Mouse (Mus musculus) gastrocnemius, adult 8-10 months (tissue): ENCODE data around the gene Anapc15-ps. TPM values are rescaled to one million over a fixed set of nuclear protein-coding genes. Genes with fewer than 3 reads are reported as not detected.

ENCODE experiments used
- DNase-seq, 2 experiments: peaks; one replicate each; pipeline ENCODE4 v3.0.0; 2022; ENCODE audit warnings: low spot score in 2 of 2
- total RNA-seq, 4 experiments: library from RNA; stranded (reverse); gene quantifications; 2 replicates each; pipeline ENCODE4 v1.2.4; 2022

Gene Anapc15-ps
- total RNA-seq, 4 experiments from 2014 or later: not detected

DNA sequence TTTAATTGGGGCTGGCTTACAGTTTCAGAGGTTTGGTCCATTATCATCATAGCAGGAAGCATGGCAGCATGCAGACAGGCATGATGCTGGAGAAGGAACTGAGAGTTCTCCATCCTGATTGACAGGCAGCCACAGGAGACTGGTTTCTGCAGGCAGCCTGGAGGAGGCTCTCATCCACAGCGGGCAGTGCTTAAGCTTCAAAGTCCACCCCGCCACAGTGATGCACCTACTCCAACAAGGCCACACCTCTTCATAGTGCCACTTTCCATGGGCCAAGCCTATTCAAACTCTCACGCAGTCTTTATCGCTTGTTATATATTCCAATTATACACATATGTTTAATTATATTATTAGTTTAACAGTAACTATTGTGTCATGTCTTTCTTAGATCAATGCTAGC is 18.1 kb upstream of the Anapc15-ps start:
- DNase-seq: no peak

DNA sequence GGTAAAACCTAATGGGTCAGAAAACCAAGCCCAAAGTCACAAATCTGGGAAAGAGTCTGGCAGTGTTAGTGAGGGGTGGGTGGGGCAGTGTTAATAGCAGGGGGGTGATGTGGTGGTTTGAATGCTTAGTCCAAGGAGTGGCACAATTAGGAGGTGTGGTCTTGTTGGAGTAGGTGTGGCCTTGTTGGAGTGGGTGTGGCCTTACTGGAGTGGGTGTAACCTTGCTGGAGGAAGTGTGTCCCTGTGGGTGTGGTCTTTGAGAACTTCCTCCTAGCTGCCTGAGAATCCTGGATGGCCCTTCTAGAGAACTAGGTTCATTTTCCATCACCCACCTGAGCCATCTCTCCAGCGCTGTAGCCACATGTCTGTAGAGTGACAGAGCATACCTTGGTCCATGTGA is 16.6 kb upstream of the Anapc15-ps start:
- DNase-seq: no peak

DNA sequence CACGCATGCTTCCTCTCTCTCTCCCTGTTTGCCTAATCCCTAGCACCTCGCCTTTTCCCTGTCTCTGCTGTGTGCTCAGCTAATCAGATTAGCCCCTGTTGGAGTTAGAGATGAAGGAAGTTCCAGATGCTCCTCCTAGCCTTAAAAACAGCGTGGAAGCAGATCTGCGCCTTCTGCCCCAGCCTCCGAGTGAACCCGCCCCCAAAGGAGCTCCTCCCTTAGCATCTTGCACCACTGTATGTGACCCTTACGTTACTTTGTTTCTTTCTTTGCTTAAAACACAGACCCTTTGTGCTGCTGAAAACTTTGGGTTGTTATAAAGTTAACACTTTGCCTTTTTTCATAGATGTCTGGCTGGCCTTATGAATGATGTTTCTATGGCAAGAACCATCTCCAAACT is 15.8 kb upstream of the Anapc15-ps start:
- no peak for DNase-seq

DNA sequence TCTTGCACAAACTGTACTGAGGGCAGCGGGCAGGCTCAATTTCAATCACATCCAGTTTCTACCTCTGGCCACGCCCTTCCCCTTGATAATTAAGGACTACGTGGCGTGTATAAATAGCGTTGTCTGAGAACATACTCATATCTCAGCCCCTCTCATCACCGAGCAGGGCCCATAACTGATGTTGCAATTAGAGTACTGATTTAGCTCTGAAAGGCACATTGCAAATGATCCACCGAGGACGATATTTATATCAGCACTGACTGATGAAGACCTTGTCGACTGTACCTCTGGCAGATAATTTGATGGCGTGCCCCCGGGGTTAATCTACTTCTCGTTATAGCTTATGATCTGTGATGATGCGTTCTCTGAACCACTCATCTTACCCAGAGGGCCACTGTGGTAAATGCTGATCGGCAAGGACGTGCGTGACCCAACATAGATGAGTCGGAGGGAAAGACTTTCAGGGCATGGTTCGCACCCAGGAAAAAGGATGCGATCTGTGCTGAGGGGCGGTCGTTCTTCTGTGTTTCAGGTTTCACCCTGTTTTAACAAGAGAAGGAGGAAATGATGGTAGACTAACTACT is 14.4 kb upstream of the Anapc15-ps start:
- DNase-seq: peak; percentile 38 to 56

DNA sequence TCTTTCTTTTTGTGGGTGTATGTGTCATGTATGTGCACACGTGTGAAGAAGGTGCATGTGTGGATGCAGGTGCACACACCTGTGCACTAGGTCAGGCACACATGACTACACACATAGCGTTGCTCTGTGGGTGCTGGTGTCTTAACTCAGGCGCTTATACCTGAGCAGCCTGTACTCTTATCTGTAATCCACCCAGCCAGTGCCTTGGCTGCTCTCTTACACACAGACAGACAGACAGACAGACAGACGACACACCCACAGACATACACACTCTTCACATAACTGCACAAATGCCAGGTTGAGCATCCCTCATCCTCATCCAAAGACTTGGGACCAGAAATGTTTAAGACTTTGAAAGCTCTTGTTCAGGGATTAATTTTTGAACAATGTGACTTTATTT is 12.8 kb upstream of the Anapc15-ps start:
- DNase-seq: no peak

DNA sequence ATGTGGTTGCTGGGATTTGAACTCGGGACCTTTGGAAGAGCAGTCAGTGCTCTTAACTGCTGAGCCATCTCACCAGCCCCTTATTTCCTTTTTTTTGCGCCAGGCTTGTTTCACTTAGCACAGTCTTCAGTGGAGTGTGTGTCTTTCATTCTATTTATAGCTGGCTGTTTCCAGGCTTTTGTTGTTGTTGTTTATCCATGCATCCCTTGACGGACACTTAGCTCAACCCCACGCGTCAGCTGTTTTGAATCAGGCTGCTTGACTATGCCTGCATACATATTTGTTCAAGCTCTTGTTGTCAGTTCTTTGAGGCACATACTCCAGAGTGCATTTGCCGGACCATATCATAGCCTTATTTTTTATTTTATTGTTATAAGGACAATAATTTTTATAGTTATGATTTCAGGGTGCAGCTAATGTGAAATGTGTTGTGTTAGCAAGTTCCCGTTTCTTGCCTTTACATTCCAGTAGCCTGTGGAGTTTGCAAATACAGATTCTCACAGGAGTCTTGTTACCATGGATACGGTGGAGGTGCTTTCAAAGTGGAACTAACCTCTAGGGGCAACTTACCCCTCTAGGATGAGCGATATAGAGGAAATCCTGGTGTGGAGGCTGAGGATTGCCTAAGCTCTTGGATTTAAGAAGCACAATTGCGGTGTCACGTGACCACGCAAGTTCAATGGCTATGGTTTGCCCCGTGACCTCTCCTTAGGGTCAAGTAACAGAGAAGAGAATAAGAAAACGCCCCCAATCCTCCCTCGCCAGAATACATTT is 11.7 kb upstream of the Anapc15-ps start:
- DNase-seq: no peak

DNA sequence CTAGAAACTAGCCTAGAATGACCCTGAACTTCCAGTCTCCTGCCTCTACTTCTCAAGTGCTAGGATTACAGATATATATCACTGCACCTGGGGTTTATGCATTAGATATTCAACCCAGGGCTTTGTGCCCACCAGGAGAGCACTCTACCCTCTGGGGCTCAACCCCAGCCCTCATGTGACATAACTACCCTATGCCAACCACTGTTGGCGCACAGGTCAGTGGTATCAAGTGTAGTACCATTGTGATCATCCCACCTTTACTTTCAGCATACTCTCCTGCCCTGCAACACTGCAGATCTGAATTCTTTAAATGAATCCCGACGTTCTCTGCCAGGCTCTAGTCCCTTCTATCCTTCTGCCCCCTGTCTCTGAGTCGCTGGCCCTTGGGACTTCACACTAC is 11.0 kb upstream of the Anapc15-ps start:
- DNase-seq: no peak

DNA sequence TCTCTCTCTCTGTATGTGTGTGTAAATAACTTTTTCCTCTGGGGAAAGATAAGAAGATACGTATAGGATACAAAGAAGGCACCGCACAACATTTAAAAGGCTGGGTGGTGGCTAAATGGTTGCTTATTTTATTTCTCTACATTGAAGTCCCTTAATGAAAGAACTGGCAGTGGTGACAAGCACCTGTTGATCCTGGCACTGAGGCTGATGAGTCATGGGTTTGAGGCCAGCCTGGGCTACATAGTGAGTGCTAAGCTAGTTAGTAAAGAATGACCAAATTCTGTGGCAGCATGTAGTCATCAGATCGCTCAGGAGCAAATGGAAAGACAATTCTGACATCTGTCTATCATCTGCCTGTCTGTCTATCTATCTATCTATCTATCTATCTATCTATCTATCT is 10.5 kb upstream of the Anapc15-ps start:
- DNase-seq: no peak

DNA sequence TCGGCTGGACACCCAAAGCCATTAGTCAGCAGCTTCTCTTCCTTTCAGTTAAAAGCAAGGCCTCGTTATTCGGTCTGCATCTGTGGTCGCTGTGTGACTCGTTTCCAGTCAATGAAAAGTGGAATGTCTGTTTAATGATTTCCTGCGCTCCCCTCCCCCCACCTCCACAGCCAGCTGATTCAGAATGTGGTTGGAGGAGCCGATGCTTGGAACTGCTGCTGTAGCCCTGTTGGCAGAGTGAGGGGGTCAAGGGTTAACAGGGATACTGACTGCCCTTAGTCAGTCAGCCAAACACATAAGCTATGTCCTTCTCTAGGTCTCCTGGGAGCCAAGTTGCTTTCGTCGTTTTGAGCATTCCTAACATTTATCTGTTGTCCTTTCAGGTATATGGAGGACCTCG is 9.7 kb upstream of the Anapc15-ps start:
- no peak for DNase-seq

DNA sequence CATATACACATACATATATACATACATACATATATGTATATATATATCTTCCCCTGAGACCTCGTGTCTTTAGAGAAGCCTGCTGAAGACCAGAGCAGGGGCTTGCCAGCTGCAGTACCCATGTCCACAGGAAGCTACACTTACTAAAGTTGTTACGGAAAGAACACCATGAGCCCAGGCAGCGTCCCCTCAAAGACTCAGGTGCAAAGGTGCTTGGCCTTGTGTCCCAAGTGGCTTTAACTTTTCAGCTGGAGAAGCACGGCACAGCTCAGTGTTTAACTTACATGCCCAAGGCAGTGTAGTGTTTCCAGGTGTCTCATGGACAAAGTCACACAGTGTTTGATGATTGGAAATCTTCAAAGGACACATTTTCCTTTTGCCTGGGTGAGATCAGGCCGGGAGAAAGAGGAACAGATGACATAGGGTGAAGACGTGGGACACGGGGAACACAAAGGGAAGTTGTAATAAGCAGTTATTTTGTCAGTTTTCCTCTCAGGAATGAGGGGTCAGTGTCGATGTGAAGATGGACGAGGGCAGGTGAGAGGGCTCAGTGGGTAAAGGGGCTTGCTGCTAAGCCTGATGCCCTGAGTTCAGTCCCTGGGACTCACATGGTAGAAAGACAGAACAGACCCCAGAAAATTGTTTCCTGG is 9.0 kb upstream of the Anapc15-ps start:
- no peak for DNase-seq

DNA sequence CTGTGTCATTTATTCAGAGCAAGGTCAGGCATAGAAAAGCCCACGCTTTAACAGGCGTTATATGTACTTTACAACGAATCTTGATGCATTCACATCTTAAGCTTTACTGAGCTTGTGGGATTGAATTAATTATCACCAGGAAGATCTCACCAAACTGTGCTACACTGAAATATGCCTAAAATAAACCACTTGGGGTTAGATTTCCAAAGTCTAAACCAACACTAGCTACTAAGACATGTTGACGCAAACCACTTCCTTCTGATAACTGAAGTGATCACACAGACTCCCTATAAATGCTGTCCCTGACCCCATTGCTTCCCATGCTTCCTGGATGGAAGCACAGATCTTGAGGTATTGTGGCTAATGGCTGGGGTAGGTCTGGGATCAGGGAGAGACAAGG is 8.2 kb upstream of the Anapc15-ps start:
- no peak for DNase-seq

DNA sequence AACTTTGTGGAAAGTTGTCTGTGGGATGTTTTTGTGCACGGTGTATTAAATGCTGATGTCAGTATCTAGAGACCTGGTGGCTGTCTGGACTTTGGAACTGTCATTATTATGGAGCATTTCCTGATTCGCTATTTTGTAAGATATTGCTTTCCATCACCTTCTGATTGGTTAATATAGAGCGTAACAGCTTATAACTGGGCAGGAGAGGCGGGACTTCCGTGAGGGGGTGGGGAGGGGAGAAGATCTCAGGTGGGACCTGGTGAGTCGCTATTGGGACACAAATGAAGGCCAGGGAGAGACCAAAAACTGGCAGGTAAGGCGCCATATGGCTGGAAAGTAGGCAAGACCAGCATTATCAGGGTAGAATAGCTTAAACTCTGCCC is 7.8 kb upstream of the Anapc15-ps start:
- DNase-seq: no peak

DNA sequence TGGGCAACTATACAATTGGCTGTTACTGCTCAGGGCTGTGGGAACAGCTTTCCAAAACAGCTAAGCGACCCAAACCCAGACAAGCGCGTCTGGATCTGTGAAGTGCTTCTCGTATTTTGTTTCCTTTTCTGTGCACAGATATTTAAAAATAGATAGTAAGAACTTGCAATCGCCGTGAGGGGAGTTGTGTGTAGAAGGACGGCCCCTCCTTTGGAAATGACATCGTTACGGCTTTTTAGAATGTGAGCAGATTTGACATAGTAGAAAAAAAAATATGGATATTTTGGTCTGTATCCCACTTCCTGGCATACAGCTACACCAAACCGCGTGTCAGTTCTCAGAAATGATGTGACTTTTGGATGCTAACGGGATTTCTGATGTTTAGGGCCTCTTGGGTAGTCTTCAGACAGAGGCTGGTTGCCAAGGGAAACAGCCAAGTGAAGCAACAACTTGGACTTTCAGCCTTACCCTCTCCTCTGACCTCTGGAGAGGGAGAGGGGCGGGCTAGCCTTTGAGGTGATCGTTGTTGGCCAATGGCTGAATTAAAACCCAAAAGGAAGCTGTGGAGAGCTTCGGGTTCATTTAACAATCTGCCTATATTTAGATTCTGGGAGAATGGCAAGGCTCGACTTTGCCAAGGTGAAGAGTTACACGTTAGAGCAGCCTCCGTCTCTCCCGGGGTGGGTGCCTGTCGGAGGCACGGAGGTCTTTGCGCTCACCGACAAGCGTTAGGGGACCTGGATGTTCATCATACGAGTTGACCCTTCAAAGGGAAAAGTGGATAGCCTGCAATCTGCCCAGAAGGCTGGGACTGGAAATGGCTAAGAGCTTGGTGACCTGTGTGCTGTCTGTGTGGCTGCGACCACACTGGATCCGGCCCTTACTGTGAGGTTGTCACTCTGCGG is 7.2 kb upstream of the Anapc15-ps start:
- DNase-seq: peak; percentile 21 to 23

DNA sequence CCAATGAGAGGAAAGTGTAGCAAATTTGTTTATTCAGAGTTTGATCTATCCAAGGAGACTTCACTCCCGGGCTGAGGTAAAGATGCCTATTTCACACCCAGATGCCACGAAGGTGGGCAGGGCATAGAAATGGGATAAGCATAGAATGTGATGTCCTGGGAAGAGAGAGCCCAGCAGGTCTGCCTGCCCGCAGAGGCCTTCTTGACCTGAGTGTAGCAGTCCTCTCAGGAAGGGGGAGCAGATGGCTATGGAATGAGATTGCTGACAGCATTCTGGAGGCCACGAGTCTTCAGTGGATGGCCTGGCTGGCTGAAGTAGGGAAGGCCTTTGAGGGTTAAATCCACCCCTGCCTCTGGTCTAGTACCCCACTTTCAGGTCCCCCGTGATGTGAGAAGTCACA is 5.9 kb upstream of the Anapc15-ps start:
- DNase-seq: no peak

DNA sequence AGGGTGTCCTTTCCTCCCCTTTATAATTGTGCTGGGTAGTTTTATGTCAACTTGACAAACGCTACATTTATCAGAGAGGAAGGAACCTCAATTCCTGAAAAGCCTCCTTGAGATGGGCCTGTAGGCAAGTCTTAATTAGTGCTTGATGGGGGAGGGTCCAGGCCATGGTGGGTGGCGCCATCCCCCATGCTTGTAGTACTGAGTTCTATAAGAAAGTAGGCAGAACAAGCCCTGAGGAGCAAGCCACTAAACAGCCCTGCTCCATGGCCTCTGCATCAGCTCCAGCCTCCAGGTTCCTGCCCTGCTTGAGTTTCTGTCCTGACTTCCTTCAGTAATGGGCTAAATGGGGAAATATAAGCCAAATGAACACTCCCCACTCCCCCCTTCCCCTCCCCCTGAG is 5.4 kb upstream of the Anapc15-ps start:
- no peak for DNase-seq

DNA sequence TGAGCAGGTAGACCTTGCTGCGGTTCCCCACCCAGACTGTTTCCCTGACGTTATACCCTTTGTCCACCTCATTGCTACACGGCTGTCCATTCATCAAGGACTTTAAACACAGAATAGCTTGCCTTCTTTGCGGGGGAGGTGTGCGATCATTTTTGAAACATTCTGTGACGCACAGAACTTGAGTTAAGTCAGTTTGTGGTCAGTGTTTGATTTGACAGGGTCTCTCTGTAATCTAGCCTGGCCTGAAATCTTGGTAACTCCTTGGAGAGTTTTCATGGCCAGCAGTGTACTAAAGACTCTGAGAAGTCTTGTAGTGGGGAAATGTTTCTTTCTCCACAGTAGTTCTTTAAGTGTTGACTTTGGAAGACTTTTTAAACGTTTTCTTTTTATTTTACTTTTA is 5.0 kb upstream of the Anapc15-ps start:
- DNase-seq: no peak

DNA sequence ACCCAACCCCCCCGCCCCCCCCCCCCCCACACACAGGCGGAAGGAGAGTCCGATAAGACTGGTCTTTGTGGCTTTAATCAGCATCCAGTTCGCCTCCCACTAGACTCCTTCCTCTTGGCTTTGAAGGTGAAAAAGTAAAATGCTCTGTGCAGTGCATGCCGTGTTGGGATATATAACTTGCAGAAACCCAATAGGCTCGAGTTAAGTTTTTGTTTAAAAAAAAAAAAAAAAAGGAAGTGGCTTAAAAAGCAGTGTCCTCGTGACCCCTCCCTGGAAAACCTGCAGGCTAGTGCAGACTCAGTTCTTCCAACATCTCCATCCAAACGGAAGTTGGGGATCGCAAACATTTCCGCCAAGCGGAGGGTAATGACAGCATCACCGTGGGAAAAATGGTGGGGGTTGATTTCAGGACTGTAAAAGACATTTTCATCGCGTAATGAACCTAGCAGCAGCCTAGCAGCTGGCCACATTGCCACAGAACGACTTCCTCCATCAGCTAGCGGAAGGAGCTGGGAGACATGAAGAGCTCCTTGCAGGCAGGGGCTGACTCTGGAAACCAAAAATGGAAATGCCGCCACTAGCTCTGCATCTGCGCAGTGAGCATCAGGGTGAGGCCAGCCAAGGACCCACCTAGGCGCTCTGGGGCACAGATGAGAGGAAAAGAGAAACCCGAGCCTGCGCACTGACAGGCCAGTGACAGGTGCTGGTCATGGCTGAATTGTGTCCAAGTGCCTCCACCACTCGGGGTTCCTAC is 4.3 kb upstream of the Anapc15-ps start:
- peak; percentile 37 to 70 for DNase-seq

DNA sequence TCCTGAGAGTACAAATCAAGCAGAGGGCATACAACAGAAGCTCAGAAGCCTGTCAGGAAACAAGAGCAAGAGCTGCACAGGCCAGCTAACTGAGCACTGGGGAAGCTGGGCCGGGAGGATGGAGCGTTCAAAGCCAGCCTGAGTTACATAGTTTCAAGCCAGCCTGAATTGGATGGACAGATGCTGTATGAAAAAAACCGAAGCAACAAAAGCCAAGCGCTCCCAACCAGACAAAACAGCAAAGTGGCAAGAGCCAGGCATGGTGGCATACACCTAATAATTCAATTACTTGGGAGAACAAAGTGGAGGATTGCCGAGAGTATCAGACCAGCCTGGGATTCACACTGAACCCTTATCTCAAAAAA is 3.7 kb upstream of the Anapc15-ps start:
- DNase-seq: no peak

DNA sequence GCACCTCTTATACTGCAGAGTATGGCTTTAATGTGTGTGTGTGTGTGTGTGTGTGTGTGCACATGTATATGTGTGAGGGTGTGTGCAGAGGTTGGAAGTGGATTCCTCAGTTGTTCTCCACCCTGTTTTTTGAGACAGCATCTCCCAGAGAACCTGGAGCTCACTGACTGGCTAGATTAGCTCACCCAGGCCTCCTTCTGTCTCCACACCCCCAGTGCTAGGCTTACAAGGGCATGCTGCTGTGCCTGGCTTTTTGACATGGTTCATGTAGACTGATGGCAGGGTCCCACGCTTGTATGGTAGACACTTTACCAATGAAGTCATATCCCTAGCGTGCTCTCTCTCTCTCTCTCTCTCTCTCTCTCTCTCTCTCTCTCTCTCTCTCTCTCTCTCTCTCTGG is 3.1 kb upstream of the Anapc15-ps start:
- DNase-seq: no peak

DNA sequence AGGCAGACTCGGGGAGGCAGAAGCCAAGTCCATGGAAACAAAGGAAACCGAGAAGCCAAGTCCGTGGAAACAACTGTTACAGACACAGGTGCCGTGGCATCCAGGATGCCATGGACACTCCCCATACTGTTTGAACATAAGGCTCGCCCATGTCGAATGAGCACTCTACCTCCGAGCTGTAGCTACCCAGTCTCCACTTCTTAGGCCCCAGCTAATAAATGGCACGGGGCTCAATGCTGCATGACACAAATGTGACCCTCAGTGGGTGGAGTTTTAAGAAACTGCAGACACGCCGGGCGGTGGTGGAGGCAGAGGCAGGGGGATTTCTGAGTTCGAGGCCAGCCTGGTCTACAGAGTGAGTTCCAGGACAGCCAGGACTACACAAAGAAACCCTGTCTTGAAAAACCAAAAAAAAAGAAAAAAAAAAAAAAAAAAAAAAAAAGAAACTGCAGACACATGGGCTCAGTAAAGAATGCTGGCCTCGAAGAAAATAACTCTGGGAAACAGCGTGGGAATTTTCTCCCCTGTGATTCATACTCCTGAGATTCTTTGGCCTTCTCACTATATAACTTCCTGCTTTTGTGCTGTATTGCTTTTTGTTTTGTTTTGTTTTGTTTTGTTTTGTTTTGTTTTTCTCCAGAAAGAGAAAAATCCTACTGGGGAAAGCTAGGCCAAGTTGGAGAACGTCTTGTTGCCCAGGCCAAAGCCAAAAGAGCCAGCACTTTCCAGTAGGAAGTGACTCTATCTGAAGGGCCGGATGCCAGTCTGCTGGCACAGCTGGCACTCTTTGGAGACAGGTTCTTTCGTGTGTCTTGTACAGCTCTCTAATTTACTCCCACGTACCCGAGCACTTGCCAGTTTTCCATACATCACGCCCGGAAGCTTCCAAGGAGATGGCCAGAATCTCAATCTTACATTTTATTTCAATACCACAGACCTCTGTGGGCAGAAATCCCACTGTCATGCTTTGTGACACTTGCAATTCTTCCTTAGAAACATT is 2.2 kb downstream of the Anapc15-ps start:
- peak; percentile 31 for DNase-seq
